35 mouse cellular contexts compared by ENCODE assay signal in the genomic region with DNA sequence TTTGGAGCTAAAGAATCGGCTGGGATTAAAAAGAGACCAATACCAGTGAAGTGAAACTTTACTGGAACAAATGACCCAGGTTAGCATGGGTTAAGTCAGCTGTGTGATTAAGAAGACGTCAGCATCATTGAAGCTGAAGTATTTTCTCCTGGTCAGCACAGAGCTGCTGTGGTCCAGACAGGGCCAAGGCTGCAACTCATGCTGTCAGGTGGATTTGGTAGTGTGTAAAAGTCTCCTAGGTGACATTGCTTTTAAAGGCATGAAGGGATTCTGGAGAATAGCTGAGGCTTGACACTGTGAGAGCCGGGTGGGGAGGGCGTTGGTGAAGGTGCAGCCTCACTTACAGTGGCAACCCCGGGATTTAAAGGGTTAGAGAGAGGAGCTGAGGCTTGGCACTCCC.
"Had no signal": no experiment of that assay in that cellular context is flagged by ENCODE, and none has a peak within 500 bp of the region (broad histone marks: within the 10 kb centered on the region; RNA-seq: fewer than 3 reads in every experiment).

No protein-coding gene starts in this region.

- H3K4me1 ChIP-seq: heart, embryonic 12.5 days; heart, embryonic 15.5 days; hindbrain, embryonic 10.5 days; hindbrain, embryonic 12.5 days; hindbrain, embryonic 13.5 days; hindbrain, embryonic 15.5 days; intestine, embryonic 15.5 days; kidney, embryonic 15.5 days had no signal

- H3K9me3 ChIP-seq: heart, embryonic 12.5 days; heart, embryonic 13.5 days; heart, embryonic 15.5 days; hindbrain, embryonic 10.5 days; hindbrain, embryonic 12.5 days; hindbrain, embryonic 13.5 days; hindbrain, embryonic 15.5 days; intestine, embryonic 15.5 days; kidney, embryonic 15.5 days had no signal

- H3K9ac ChIP-seq: heart, embryonic 12.5 days; heart, embryonic 13.5 days; heart, embryonic 15.5 days; hindbrain, embryonic 12.5 days; hindbrain, embryonic 13.5 days; hindbrain, embryonic 14.5 days; hindbrain, embryonic 15.5 days; intestine, embryonic 15.5 days; kidney, embryonic 15.5 days had no signal

- H3K36me3 ChIP-seq: heart, embryonic 12.5 days; heart, embryonic 13.5 days; heart, embryonic 15.5 days; hindbrain, embryonic 10.5 days; hindbrain, embryonic 12.5 days; hindbrain, embryonic 13.5 days; hindbrain, embryonic 15.5 days; intestine, embryonic 15.5 days; kidney, embryonic 15.5 days had no signal

- DNase-seq: heart, postnatal 10 days; heart, postnatal 14 days; heart, postnatal 36 days; heart, postnatal 4 days; kidney, adult 11 months; kidney, adult 18-20 months; kidney, adult 2 months; kidney, adult 8-10 months; kidney, adult 9 months; kidney, postnatal 10 days; kidney, postnatal 14 days; kidney, postnatal 25 days; kidney, postnatal 36 days; kidney, postnatal 4 days; layer of hippocampus, adult 9-11 months; layer of hippocampus, postnatal 36 days had no signal

- H3K4me2 ChIP-seq: heart, embryonic 11.5 days; heart, embryonic 12.5 days; heart, embryonic 13.5 days; heart, embryonic 15.5 days; hindbrain, embryonic 12.5 days; hindbrain, embryonic 13.5 days; hindbrain, embryonic 14.5 days; hindbrain, embryonic 15.5 days; intestine, embryonic 15.5 days; kidney, embryonic 15.5 days had no signal

- H3K4me3 ChIP-seq: heart, embryonic 12.5 days; heart, embryonic 13.5 days; heart, embryonic 15.5 days; hindbrain, embryonic 10.5 days; hindbrain, embryonic 12.5 days; hindbrain, embryonic 13.5 days; hindbrain, embryonic 15.5 days; intestine, embryonic 15.5 days; kidney, embryonic 15.5 days; layer of hippocampus, adult 2 months; left cerebral cortex, adult 2 months had no signal

- ATAC-seq: hindbrain, embryonic 16.5 days; hindbrain, postnatal 0 days; inflammation-experienced regulatory T-cells, adult 6 months; intestine, embryonic 15.5 days; intestine, embryonic 16.5 days; intestine, postnatal 0 days had no signal

- H3K27ac ChIP-seq: heart, embryonic 13.5 days; heart, embryonic 15.5 days; hindbrain, embryonic 10.5 days; hindbrain, embryonic 12.5 days; hindbrain, embryonic 13.5 days; hindbrain, embryonic 14.5 days; hindbrain, embryonic 15.5 days; hindbrain, postnatal 0 days; intestine, embryonic 15.5 days; kidney, embryonic 15.5 days; kidney, postnatal 0 days; layer of hippocampus, adult 2 months; left cerebral cortex, adult 2 months had no signal

- H3K27me3 ChIP-seq: heart, embryonic 12.5 days; heart, embryonic 13.5 days; heart, embryonic 15.5 days; hindbrain, embryonic 12.5 days; hindbrain, embryonic 13.5 days; hindbrain, embryonic 15.5 days; intestine, embryonic 15.5 days; kidney, embryonic 15.5 days had no signal
